Mouse (Mus musculus) left cerebral cortex, adult 6 months (tissue): ENCODE results near the gene Trmt2b. TPM values are rescaled to one million over a fixed set of nuclear protein-coding genes. Genes with fewer than 3 reads are reported as not detected.

Source experiments
- long read RNA-seq, 2 experiments: library from polyadenylated mRNA; unstranded; transcript quantifications; one replicate each; pipeline ENCODE4 v2.0.0; 2019 to 2020
- polyA plus RNA-seq: library from polyadenylated mRNA; unstranded; fragments of <200 nt; fragmentation: Nextera tagmentation; gene quantifications from 2 replicates; pipeline ENCODE4 v1.2.3, GENCODE M21; 2021

The Trmt2b gene
- polyA plus RNA-seq, result 7.0 and 7.4 TPM in 2 replicates
- long read RNA-seq, experiment 1, transcript Trmt2b-202 (13 exons, 3,119 nt), result major isoform, 105 of 140 reads
- long read RNA-seq, experiment 1, partial matches to known transcripts, result 11 of 140 reads
- long read RNA-seq, experiment 1, other reads (novel, unspliced or antisense), result 20 of 140 reads
- long read RNA-seq, experiment 2, transcript Trmt2b-202 (13 exons, 3,119 nt), result major isoform, 7 of 20 reads
- long read RNA-seq, experiment 2, partial matches to known transcripts, result 2 of 20 reads
- long read RNA-seq, experiment 2, other reads (novel, unspliced or antisense), result 11 of 20 reads

GRCm38 (mm10) chrX:134276275-134277160 lies at the start of gene Trmt2b:
Trmt2b (minus strand) TSS chrX:134276984.

GRCm38 (mm10) chrX:134307534-134308274 lies 30.9 kb upstream of the Trmt2b start, which contains the start of gene Cenpi:
Cenpi (plus strand) TSS chrX:134308084.

DNA sequence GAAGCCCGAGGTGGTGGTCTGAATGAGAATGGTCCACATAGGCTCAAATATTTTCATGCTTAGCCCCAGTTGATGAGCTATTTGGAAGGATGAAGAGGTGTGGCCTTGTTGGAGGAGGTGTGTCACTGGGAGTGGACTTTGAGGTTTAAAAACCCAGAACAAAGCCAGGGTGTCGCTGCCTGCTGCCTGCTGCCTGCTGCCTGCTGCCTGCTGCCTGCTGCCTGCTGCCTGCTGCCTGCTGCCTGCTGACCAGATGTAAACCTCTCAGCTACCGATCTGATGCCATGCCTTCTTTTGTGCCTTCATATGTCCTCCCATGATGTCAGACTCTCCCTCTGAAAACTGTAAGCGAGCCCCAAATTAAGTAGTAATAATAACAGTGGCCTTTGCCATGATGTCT lies 54.9 kb downstream of the Trmt2b start, which contains the start of gene Nox1:
Gene Nox1, minus strand, starts transcription at position 101 of the 400 bp plus-strand sequence.

DNA sequence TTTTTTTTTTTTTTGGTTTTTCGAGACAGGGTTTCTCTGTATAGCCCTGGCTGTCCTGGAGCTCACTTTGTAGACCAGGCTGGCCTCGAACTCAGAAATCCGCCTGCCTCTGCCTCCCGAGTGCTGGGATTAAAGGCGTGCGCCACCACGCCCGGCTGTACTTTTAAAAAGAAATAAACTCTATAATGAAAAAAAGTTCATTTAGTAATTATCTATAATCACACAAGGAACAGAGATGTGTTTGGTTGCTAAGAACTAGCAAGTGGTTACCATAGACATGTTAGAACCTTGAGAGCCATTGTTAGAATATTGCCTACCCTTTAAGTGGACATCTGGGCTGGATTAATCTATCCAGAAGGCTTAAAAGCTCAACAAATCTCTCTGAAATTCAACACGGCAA lies 89.6 kb downstream of the Trmt2b start, which contains the start of gene Arl13a:
Gene Arl13a, plus strand, starts transcription at position 301 of the 400 bp plus-strand sequence.

Other genes with a start within 250 kb of the Trmt2b start
- 32.2 and 32.9 TPM in 2 replicates for gene Cstf2, start 217.8 kb downstream of the Trmt2b start, polyA plus RNA-seq
- 0.40 and 0.44 TPM in 2 replicates for gene Xkrx, start 114.9 kb downstream of the Trmt2b start, polyA plus RNA-seq
- gene Arl13a, start 89.5 kb downstream of the Trmt2b start, polyA plus RNA-seq, result not detected in 2 replicates
- gene Nox1, start 55.0 kb downstream of the Trmt2b start, polyA plus RNA-seq, result 0.13 TPM in 1 of 2 replicates, not detected in the other
- 66.7 and 67.7 TPM in 2 replicates for gene Tmem35a, start 18.2 kb upstream of the Trmt2b start, polyA plus RNA-seq
- 0.21 and 0.40 TPM in 2 replicates for gene Cenpi, start 31.1 kb upstream of the Trmt2b start, polyA plus RNA-seq
- 10.3 and 12.0 TPM in 2 replicates for gene Drp2, start 127.6 kb upstream of the Trmt2b start, polyA plus RNA-seq
- 0.21 TPM in 1 of 2 replicates, not detected in the other for gene Taf7l, start 199.5 kb upstream of the Trmt2b start, polyA plus RNA-seq